Mouse (Mus musculus): ENCODE results near the gene Hras. TPM values are rescaled to one million over a fixed set of nuclear protein-coding genes. Genes with fewer than 3 reads are reported as not detected.

Hras gene
- total and polyA plus RNA-seq, 3 experiments, result 149 to 183 TPM; not detected in 1

DNA sequence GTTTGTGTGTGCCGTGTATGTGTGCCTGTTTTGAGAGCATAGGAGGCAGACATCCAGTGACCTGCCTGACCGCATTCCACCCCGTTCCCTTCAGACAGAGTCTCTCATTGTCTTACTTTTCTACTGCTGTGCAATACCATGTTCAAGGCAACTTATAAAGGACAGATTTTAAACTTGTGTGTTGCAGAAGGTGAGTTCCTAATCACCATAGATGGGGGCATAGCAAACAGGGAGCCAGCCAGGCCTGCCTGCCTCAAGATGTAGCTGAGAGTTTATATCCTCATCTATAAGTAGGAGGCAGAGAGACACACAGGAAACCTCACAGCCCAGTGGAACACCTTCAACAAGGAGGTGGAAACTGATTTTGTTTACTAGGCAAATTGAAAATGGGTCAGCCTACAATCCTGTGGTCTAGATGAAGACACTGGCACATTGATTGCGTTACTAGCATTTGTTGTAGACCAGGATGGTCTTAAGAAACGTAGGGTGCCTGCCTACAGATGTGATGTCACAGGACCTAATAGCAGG is 20.4 kb downstream of the Hras start:
- peak overlapping the region; percentile 82 to 84 for H3K4me3 ChIP-seq (ENCODE audit: control insufficient read depth in 1 of 2, insufficient read depth in 1 of 2, low read depth in 2 of 2, low read length in 2 of 2)
- TF ChIP-seq GATA1 (IDR thresholded peaks at IDR 0.05; ENCODE audit: low read depth, low read length) (no peak), KAT2A (conservative IDR thresholded peaks at IDR 0.05; ENCODE audit: low read depth, low read length) (no peak), MYB (IDR thresholded peaks at IDR 0.05; ENCODE audit: low read depth, low read length) (no peak), HCFC1 (IDR thresholded peaks at IDR 0.05; ENCODE audit: low read depth, low read length) (no peak), E2F4 (IDR thresholded peaks at IDR 0.05; ENCODE audit: borderline replicate concordance, low read depth, low read length) (no peak)
- H3K79me2 ChIP-seq (ENCODE audit: control insufficient read depth, insufficient read depth, low read length, poor library complexity), result peaks cover 6% of the 10 kb centered on the region; the same call in 1 of the 2 replicates
- H3K9me3 ChIP-seq (replicated peaks; ENCODE audit: insufficient read depth, low read length), result no peaks in the 10 kb centered on the region
- H3K27me3 ChIP-seq (ENCODE audit: control insufficient read depth in 1 of 2, insufficient read depth in 2 of 2, low read length in 2 of 2), result no peaks in the 10 kb centered on the region
- H3K36me3 ChIP-seq (ENCODE audit: control insufficient read depth in 1 of 2, insufficient read depth in 2 of 2, low read length in 2 of 2), result peaks cover 0 to 7% of the 10 kb centered on the region in 2 experiments; a peak in 2 of 4 replicates
- no peak for DNase-seq (ENCODE audit: low read depth, low spot score)
- H3K27ac ChIP-seq (ENCODE audit: control insufficient read depth, low read depth, low read length), result peak overlapping the region; percentile 82
- peak overlapping the region; percentile 81 for H3K9ac ChIP-seq (ENCODE audit: control insufficient read depth, low read depth, low read length, poor library complexity, severe bottlenecking)
- peaks cover 6 to 10% of the 10 kb centered on the region in 2 experiments for H3K4me1 ChIP-seq (ENCODE audit: control insufficient read depth in 1 of 2, insufficient read depth in 2 of 2, low read length in 2 of 2)

DNA sequence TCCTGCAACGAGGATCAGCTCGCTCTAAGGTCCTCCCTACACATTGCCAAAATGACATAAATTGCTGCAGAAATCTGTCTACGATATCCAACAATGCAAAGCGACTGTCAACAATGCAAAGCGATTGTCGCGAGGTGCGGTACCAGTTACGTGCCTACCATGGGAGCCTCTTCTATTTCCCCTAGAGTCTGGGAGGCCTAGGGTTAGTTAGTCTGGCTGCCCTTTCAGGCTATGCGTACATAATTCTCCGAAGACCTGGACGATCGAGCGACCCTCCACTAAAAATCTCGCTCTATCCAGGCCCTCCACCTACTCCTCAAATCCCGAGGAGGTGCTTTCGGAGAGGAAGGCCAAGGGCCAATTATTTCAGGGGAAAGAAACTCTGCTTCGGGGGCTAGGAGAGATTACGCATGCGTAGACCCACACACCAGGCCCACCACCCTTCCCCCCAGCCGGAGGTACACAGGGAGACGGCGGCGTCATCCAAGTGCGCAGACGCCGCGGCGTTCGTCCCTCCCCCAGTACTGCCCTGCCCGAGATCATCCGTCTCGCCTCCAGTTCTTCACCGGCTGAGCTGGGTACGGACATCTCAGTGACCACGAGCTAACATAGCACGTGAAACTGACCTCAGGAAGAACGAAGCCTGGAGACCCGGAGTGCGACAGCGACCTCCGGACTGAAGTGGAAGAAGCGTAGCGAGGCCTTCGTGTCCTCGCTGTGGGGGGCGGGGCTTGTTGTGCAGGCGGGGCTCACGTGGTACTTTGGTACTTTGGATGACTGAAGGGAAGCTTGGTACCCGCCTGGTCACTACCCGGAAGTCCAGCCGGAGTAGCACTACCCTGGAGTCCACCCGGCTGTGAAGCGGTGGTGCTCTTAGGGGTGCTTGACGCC is 21.4 kb downstream of the Hras start, which contains the start of gene Rnh1:
Rnh1 (minus strand) TSS at position 742 of the 891 bp plus-strand sequence.
- Histone ChIP-seq H3K4me3 (ENCODE audit: control insufficient read depth in 1 of 2, insufficient read depth in 1 of 2, low read depth in 2 of 2, low read length in 2 of 2) (peak within 1 kb of the TSS; percentile 82 to 84), H3K9me3 (replicated peaks; ENCODE audit: insufficient read depth, low read length) (no peaks in the 10 kb centered on the region), H3K27me3 (ENCODE audit: control insufficient read depth in 1 of 2, insufficient read depth in 2 of 2, low read length in 2 of 2) (no peaks in the 10 kb centered on the region), H3K27ac (ENCODE audit: control insufficient read depth, low read depth, low read length) (peak within 1 kb of the TSS; percentile 87), H3K9ac (ENCODE audit: control insufficient read depth, low read depth, low read length, poor library complexity, severe bottlenecking) (peak within 1 kb of the TSS; percentile 91), H3K79me2 (ENCODE audit: control insufficient read depth, insufficient read depth, low read length, poor library complexity) (peaks cover 10% of the 10 kb centered on the region), H3K36me3 (ENCODE audit: control insufficient read depth in 1 of 2, insufficient read depth in 2 of 2, low read length in 2 of 2) (peaks cover 0 to 13% of the 10 kb centered on the region in 2 experiments; a peak in 2 of 4 replicates), H3K4me1 (ENCODE audit: control insufficient read depth in 1 of 2, insufficient read depth in 2 of 2, low read length in 2 of 2) (peaks cover 6 to 17% of the 10 kb centered on the region in 2 experiments)
- DNase-seq (ENCODE audit: low read depth, low spot score), result peak; percentile 98
- TF ChIP-seq GATA1 (IDR thresholded peaks at IDR 0.05; ENCODE audit: low read depth, low read length) (no peak), ETS1 (IDR thresholded peaks at IDR 0.05; ENCODE audit: low read depth, low read length) (peak; percentile 15; the same call in 1 of the 2 replicates), SMC3 (IDR thresholded peaks at IDR 0.05; ENCODE audit: low read depth, low read length) (no peak), MXI1 (IDR thresholded peaks at IDR 0.05; ENCODE audit: low read depth, low read length) (peak; percentile 90), MAZ (IDR thresholded peaks at IDR 0.05; ENCODE audit: low read depth, low read length) (peak; percentile 78; the same call in 1 of the 2 replicates), E2F4 (IDR thresholded peaks at IDR 0.05; ENCODE audit: borderline replicate concordance, low read depth, low read length) (no peak), RCOR1 (IDR thresholded peaks at IDR 0.05; ENCODE audit: low read depth, low read length) (no peak), HCFC1 (IDR thresholded peaks at IDR 0.05; ENCODE audit: low read depth, low read length) (peak; percentile 88), SIN3A (IDR thresholded peaks at IDR 0.05; ENCODE audit: low read length) (peak; percentile 91), KAT2A (conservative IDR thresholded peaks at IDR 0.05; ENCODE audit: low read depth, low read length) (peak; percentile 55; the same call in 1 of the 2 replicates), CHD2 (IDR thresholded peaks at IDR 0.05; ENCODE audit: low read length) (peak; percentile 60), TBP (IDR thresholded peaks at IDR 0.05; ENCODE audit: low read depth, low read length) (peak; percentile 56), USF2 (IDR thresholded peaks at IDR 0.05; ENCODE audit: borderline replicate concordance in 1 of 2, insufficient read depth in 1 of 2, low read depth in 1 of 2, low read length in 2 of 2) (peak in 1 of 2 experiments; percentile 62; a peak in 1 of 4 replicates), MYC (IDR thresholded peaks at IDR 0.05; ENCODE audit: low read depth, low read length) (peak; percentile 74), ELF1 (IDR thresholded peaks at IDR 0.05; ENCODE audit: low read depth, low read length) (peak; percentile 92), USF1 (IDR thresholded peaks at IDR 0.05; ENCODE audit: low read depth, low read length) (peak; percentile 92), GABPA (IDR thresholded peaks at IDR 0.05; ENCODE audit: low read depth, low read length) (no peak), TCF12 (IDR thresholded peaks at IDR 0.05; ENCODE audit: low read depth, low read length) (peak; percentile 23; the same call in 1 of the 2 replicates), ZC3H11A (IDR thresholded peaks at IDR 0.05; ENCODE audit: low read depth, low read length) (no peak), RAD21 (IDR thresholded peaks at IDR 0.05; ENCODE audit: low read depth, low read length) (no peak), TAL1 (IDR thresholded peaks at IDR 0.05; ENCODE audit: low read length) (no peak), MAFK (IDR thresholded peaks at IDR 0.05; ENCODE audit: borderline replicate concordance, low read depth, low read length) (no peak), ZKSCAN1 (IDR thresholded peaks at IDR 0.05; ENCODE audit: low read depth, low read length) (no peak), POLR2A (IDR thresholded peaks at IDR 0.05; ENCODE audit: control insufficient read depth in 1 of 2, insufficient read depth in 1 of 2, low read depth in 1 of 2, low read length in 2 of 2, poor library complexity in 1 of 2) (peak; percentile 74 to 89), CTCF (IDR thresholded peaks at IDR 0.05 in 2 of 3, conservative IDR thresholded peaks at IDR 0.05 in 1 of 3; ENCODE audit: control insufficient read depth in 1 of 3, insufficient read depth in 1 of 3, low read depth in 2 of 3, low read length in 3 of 3, poor library complexity in 1 of 3, severe bottlenecking in 1 of 3) (no peak), MEF2A (IDR thresholded peaks at IDR 0.05; ENCODE audit: extremely low read depth, insufficient replicate concordance, low read depth, low read length, poor library complexity, severe bottlenecking) (no peak), BHLHE40 (IDR thresholded peaks at IDR 0.05; ENCODE audit: borderline replicate concordance, low read depth, low read length) (peak; percentile 57)

Data from MEL (cell line).